Mouse (Mus musculus): ENCODE measurements at regions not wholly inside any gene's neighbourhood (a gene's known extent, or its start where the extent isn't known, plus 50 kb on each side); places are given as distances from the start of the nearest gene placed in this dataset.

GRCm38 (mm10) chr8:92529756-92530155, 144.3 kb upstream of the Irx6 start:
- no peak overlapping the region for H3K9ac ChIP-seq
- peaks cover 5% of the 10 kb centered on the region; the same call in 1 of the 2 replicates for H3K4me1 ChIP-seq
- no peak overlapping the region for H3K27ac ChIP-seq
- no peaks in the 10 kb centered on the region for H3K27me3 ChIP-seq
- H3K4me2 ChIP-seq = no peak overlapping the region
- 46% methylated on average over 11 of the region's 11 CpGs for WGBS
- ATAC-seq (ENCODE audit: insufficient number of reproducible peaks, insufficient read depth, low FRiP score, low TSS enrichment, low read depth) = no peak
- H3K4me3 ChIP-seq = no peak overlapping the region
- no peaks in the 10 kb centered on the region for H3K9me3 ChIP-seq
- no peaks in the 10 kb centered on the region for H3K36me3 ChIP-seq

GRCm38 (mm10) chr8:92540636-92541035, 133.5 kb upstream of the Irx6 start:
- H3K27ac ChIP-seq = no peak overlapping the region
- H3K36me3 ChIP-seq = no peaks in the 10 kb centered on the region
- H3K4me3 ChIP-seq = no peak overlapping the region
- 52% methylated on average over 2 of the region's 2 CpGs for WGBS
- H3K9ac ChIP-seq = no peak overlapping the region
- no peaks in the 10 kb centered on the region for H3K9me3 ChIP-seq
- peaks cover 8% of the 10 kb centered on the region; the same call in 1 of the 2 replicates for H3K27me3 ChIP-seq
- H3K4me2 ChIP-seq = no peak overlapping the region
- no peak for ATAC-seq (ENCODE audit: insufficient number of reproducible peaks, insufficient read depth, low FRiP score, low TSS enrichment, low read depth)
- 0 out of 2 replicates have a peak, but pooled peaks cover 3% of the 10 kb centered on the region for H3K4me1 ChIP-seq

- 32% methylated on average over 17 of the region's 17 CpGs for WGBS
- no peak for ATAC-seq (ENCODE audit: insufficient number of reproducible peaks, insufficient read depth, low FRiP score, low TSS enrichment, low read depth)
- no peak overlapping the region for H3K4me3 ChIP-seq
- no peak overlapping the region for H3K27ac ChIP-seq
- peaks cover 3% of the 10 kb centered on the region; the same call in 1 of the 2 replicates for H3K27me3 ChIP-seq
- H3K9me3 ChIP-seq = no peaks in the 10 kb centered on the region
- peak overlapping the region; percentile 34; the same call in 1 of the 2 replicates for H3K4me2 ChIP-seq
- H3K4me1 ChIP-seq = 0 out of 2 replicates have a peak, but pooled peaks cover 3% of the 10 kb centered on the region
- no peak overlapping the region for H3K9ac ChIP-seq
- no peaks in the 10 kb centered on the region for H3K36me3 ChIP-seq
These were observed 128.6 kb upstream of the Irx6 start for GRCm38 (mm10) chr8:92545347-92546059.

GRCm38 (mm10) chr8:92555140-92555539, 118.9 kb upstream of the Irx6 start:
- no peaks in the 10 kb centered on the region for H3K9me3 ChIP-seq
- H3K36me3 ChIP-seq = no peaks in the 10 kb centered on the region
- no peak for ATAC-seq (ENCODE audit: insufficient number of reproducible peaks, insufficient read depth, low FRiP score, low TSS enrichment, low read depth)
- peaks cover 8% of the 10 kb centered on the region; the same call in 1 of the 2 replicates for H3K27me3 ChIP-seq
- peak overlapping the region; percentile 24 for H3K4me2 ChIP-seq
- H3K4me1 ChIP-seq = peaks cover 12% of the 10 kb centered on the region
- no peak overlapping the region for H3K27ac ChIP-seq
- 36% methylated on average over 12 of the region's 12 CpGs for WGBS
- no peak overlapping the region for H3K9ac ChIP-seq
- H3K4me3 ChIP-seq = no peak overlapping the region

- Histone ChIP-seq H3K4me2 (peak overlapping the region; percentile 24; the same call in 1 of the 2 replicates), H3K9me3 (no peaks in the 10 kb centered on the region), H3K9ac (no peak overlapping the region), H3K27ac (no peak overlapping the region), H3K27me3 (peaks cover 8% of the 10 kb centered on the region; the same call in 1 of the 2 replicates), H3K36me3 (no peaks in the 10 kb centered on the region), H3K4me1 (peaks cover 12% of the 10 kb centered on the region), H3K4me3 (no peak overlapping the region)
- no peak for ATAC-seq (ENCODE audit: insufficient number of reproducible peaks, insufficient read depth, low FRiP score, low TSS enrichment, low read depth)
- 12% methylated on average over 7 of the region's 7 CpGs for WGBS
These were observed 118.5 kb upstream of the Irx6 start for GRCm38 (mm10) chr8:92555631-92556030.

GRCm38 (mm10) chr8:92562471-92562870, 111.6 kb upstream of the Irx6 start:
- H3K4me3 ChIP-seq = no peak overlapping the region
- H3K27ac ChIP-seq = no peak overlapping the region; the same call in 1 of the 2 replicates
- H3K36me3 ChIP-seq = no peaks in the 10 kb centered on the region
- H3K4me1 ChIP-seq = peaks cover 5% of the 10 kb centered on the region; the same call in 1 of the 2 replicates
- no peaks in the 10 kb centered on the region for H3K9me3 ChIP-seq
- H3K4me2 ChIP-seq = no peak overlapping the region
- H3K9ac ChIP-seq = no peak overlapping the region
- no peak for ATAC-seq (ENCODE audit: insufficient number of reproducible peaks, insufficient read depth, low FRiP score, low TSS enrichment, low read depth)
- 62% methylated on average over 5 of the region's 5 CpGs for WGBS
- H3K27me3 ChIP-seq = 0 out of 2 replicates have a peak, but pooled peaks cover 5% of the 10 kb centered on the region

- Histone ChIP-seq H3K4me3 (no peak overlapping the region), H3K27ac (no peak overlapping the region), H3K9ac (no peak overlapping the region), H3K4me2 (no peak overlapping the region), H3K4me1 (peaks cover 5% of the 10 kb centered on the region; the same call in 1 of the 2 replicates), H3K36me3 (no peaks in the 10 kb centered on the region), H3K9me3 (no peaks in the 10 kb centered on the region), H3K27me3 (0 out of 2 replicates have a peak, but pooled peaks cover 5% of the 10 kb centered on the region)
- no peak for ATAC-seq (ENCODE audit: insufficient number of reproducible peaks, insufficient read depth, low FRiP score, low TSS enrichment, low read depth)
- 47% methylated on average over 5 of the region's 5 CpGs for WGBS
These were observed 111.1 kb upstream of the Irx6 start for GRCm38 (mm10) chr8:92562962-92563361.

GRCm38 (mm10) chr8:92569650-92570049, 104.4 kb upstream of the Irx6 start:
- ATAC-seq (ENCODE audit: insufficient number of reproducible peaks, insufficient read depth, low FRiP score, low TSS enrichment, low read depth) = no peak
- no peak overlapping the region for H3K4me3 ChIP-seq
- H3K4me2 ChIP-seq = no peak overlapping the region
- H3K9me3 ChIP-seq = no peaks in the 10 kb centered on the region
- H3K9ac ChIP-seq = no peak overlapping the region
- H3K4me1 ChIP-seq = no peaks in the 10 kb centered on the region
- no peaks in the 10 kb centered on the region for H3K27me3 ChIP-seq
- 84% methylated on average over 10 of the region's 10 CpGs for WGBS
- H3K36me3 ChIP-seq = no peaks in the 10 kb centered on the region
- no peak overlapping the region for H3K27ac ChIP-seq

GRCm38 (mm10) chr8:92579446-92579845, 94.6 kb upstream of the Irx6 start:
- H3K36me3 ChIP-seq = no peaks in the 10 kb centered on the region
- no peak overlapping the region for H3K27ac ChIP-seq
- H3K4me3 ChIP-seq = no peak overlapping the region
- ATAC-seq (ENCODE audit: insufficient number of reproducible peaks, insufficient read depth, low FRiP score, low TSS enrichment, low read depth) = no peak
- 77% methylated on average over 2 of the region's 2 CpGs for WGBS
- H3K4me2 ChIP-seq = no peak overlapping the region
- no peaks in the 10 kb centered on the region for H3K4me1 ChIP-seq
- no peak overlapping the region for H3K9ac ChIP-seq
- H3K27me3 ChIP-seq = no peaks in the 10 kb centered on the region
- no peaks in the 10 kb centered on the region for H3K9me3 ChIP-seq

GRCm38 (mm10) chr8:92581051-92581450, 93.0 kb upstream of the Irx6 start:
- 85% methylated on average over 2 of the region's 2 CpGs for WGBS
- Histone ChIP-seq H3K4me1 (no peaks in the 10 kb centered on the region), H3K4me2 (no peak overlapping the region), H3K4me3 (no peak overlapping the region), H3K36me3 (no peaks in the 10 kb centered on the region), H3K27me3 (no peaks in the 10 kb centered on the region), H3K9ac (no peak overlapping the region), H3K27ac (no peak overlapping the region), H3K9me3 (no peaks in the 10 kb centered on the region)
- ATAC-seq (ENCODE audit: insufficient number of reproducible peaks, insufficient read depth, low FRiP score, low TSS enrichment, low read depth) = no peak

- H3K4me2 ChIP-seq = no peak overlapping the region
- H3K9ac ChIP-seq = no peak overlapping the region
- no peak overlapping the region for H3K27ac ChIP-seq
- H3K9me3 ChIP-seq = no peaks in the 10 kb centered on the region
- no peaks in the 10 kb centered on the region for H3K36me3 ChIP-seq
- H3K4me1 ChIP-seq = peaks cover 3% of the 10 kb centered on the region; the same call in 1 of the 2 replicates
- no peak for ATAC-seq (ENCODE audit: insufficient number of reproducible peaks, insufficient read depth, low FRiP score, low TSS enrichment, low read depth)
- 89% methylated on average over 3 of the region's 3 CpGs for WGBS
- no peaks in the 10 kb centered on the region for H3K27me3 ChIP-seq
- no peak overlapping the region for H3K4me3 ChIP-seq
These were observed 73.3 kb upstream of the Irx6 start for GRCm38 (mm10) chr8:92600766-92601165.

GRCm38 (mm10) chr8:92602973-92603372, 71.1 kb upstream of the Irx6 start:
- WGBS = 62% methylated on average over 7 of the region's 7 CpGs
- no peak overlapping the region for H3K9ac ChIP-seq
- peaks cover 3% of the 10 kb centered on the region; the same call in 1 of the 2 replicates for H3K4me1 ChIP-seq

More at GRCm38 (mm10) chr8:92602973-92603372, 71.1 kb upstream of the Irx6 start:
- H3K27me3 ChIP-seq = no peaks in the 10 kb centered on the region
- no peak overlapping the region for H3K4me2 ChIP-seq
- no peak for ATAC-seq (ENCODE audit: insufficient number of reproducible peaks, insufficient read depth, low FRiP score, low TSS enrichment, low read depth)
- no peaks in the 10 kb centered on the region for H3K9me3 ChIP-seq
- no peak overlapping the region for H3K27ac ChIP-seq
- no peak overlapping the region for H3K4me3 ChIP-seq
- H3K36me3 ChIP-seq = no peaks in the 10 kb centered on the region

All from embryonic facial prominence, embryonic 13.5 days (tissue).